Mouse (Mus musculus): Measurements from ENCODE around the gene Galr3. TPM values are rescaled to one million over a fixed set of nuclear protein-coding genes. Genes with fewer than 3 reads are reported as not detected.
A peak's percentile ranks its signal among the peaks of the same experiment; 100 is the strongest.

The Galr3 gene
- polyA plus RNA-seq, 1 experiment: not detected

GRCm38 (mm10) chr15:79075658-79076365, 34.1 kb downstream of the Galr3 start:
- TF ChIP-seq CTCF (IDR thresholded peaks at IDR 0.05; ENCODE audit: control insufficient read depth, insufficient read depth, low read length): no peak
- no peak for TF ChIP-seq POLR2A (IDR thresholded peaks at IDR 0.05; ENCODE audit: borderline replicate concordance, control insufficient read depth, low read depth, low read length)
- peak overlapping the region; percentile 93 for H3K4me3 ChIP-seq (replicated peaks; ENCODE audit: control insufficient read depth, low read depth, low read length)
- 26% methylated on average over 15 of the region's 15 CpGs for WGBS
- H3K4me1 ChIP-seq (ENCODE audit: control insufficient read depth, insufficient read depth, low read length): no peaks in the 10 kb centered on the region; the same call in 1 of the 2 replicates
- H3K27ac ChIP-seq (ENCODE audit: control insufficient read depth, insufficient read depth, low read depth, low read length, poor library complexity): 0 out of 2 replicates have a peak overlapping the region, but pooled peaks have one; percentile 9

GRCm38 (mm10) chr15:79079567-79079966, 37.9 kb downstream of the Galr3 start:
- H3K27ac ChIP-seq (ENCODE audit: control insufficient read depth, insufficient read depth, low read depth, low read length, poor library complexity): no peak overlapping the region
- H3K4me3 ChIP-seq (replicated peaks; ENCODE audit: control insufficient read depth, low read depth, low read length): no peak overlapping the region
- H3K4me1 ChIP-seq (ENCODE audit: control insufficient read depth, insufficient read depth, low read length): no peaks in the 10 kb centered on the region; the same call in 1 of the 2 replicates
- TF ChIP-seq POLR2A (IDR thresholded peaks at IDR 0.05; ENCODE audit: borderline replicate concordance, control insufficient read depth, low read depth, low read length) (no peak), CTCF (IDR thresholded peaks at IDR 0.05; ENCODE audit: control insufficient read depth, insufficient read depth, low read length) (no peak)
- WGBS: 95% methylated on average over 7 of the region's 7 CpGs

- 87% methylated on average over 6 of the region's 6 CpGs for WGBS
- TF ChIP-seq CTCF (IDR thresholded peaks at IDR 0.05; ENCODE audit: control insufficient read depth, insufficient read depth, low read length) (no peak), POLR2A (IDR thresholded peaks at IDR 0.05; ENCODE audit: borderline replicate concordance, control insufficient read depth, low read depth, low read length) (no peak)
- no peak overlapping the region for H3K27ac ChIP-seq (ENCODE audit: control insufficient read depth, insufficient read depth, low read depth, low read length, poor library complexity)
- no peaks in the 10 kb centered on the region for H3K4me1 ChIP-seq (ENCODE audit: control insufficient read depth, insufficient read depth, low read length)
- no peak overlapping the region for H3K4me3 ChIP-seq (replicated peaks; ENCODE audit: control insufficient read depth, low read depth, low read length)
These were observed 50.6 kb downstream of the Galr3 start for GRCm38 (mm10) chr15:79092284-79092683.

Other genes starting within 250 kb of the Galr3 start
- gene Card10, start 238.8 kb upstream of the Galr3 start, polyA plus RNA-seq (2011; ENCODE audit: insufficient read depth, insufficient read length, low replicate concordance, missing spikeins): 11.3 and 20.8 TPM in 2 replicates
- gene Cdc42ep1, start 199.3 kb upstream of the Galr3 start, polyA plus RNA-seq (2011; ENCODE audit: insufficient read depth, insufficient read length, low replicate concordance, missing spikeins): 6.6 and 9.4 TPM in 2 replicates
- not detected in 2 replicates for gene Lgals2, start 186.4 kb upstream of the Galr3 start, polyA plus RNA-seq (2011; ENCODE audit: insufficient read depth, insufficient read length, low replicate concordance, missing spikeins)
- gene Gga1, start 164.7 kb upstream of the Galr3 start, polyA plus RNA-seq (2011; ENCODE audit: insufficient read depth, insufficient read length, low replicate concordance, missing spikeins): 25.8 and 55.3 TPM in 2 replicates
- gene Gm49510, start 142.2 kb upstream of the Galr3 start, polyA plus RNA-seq (2011; ENCODE audit: insufficient read depth, insufficient read length, low replicate concordance, missing spikeins): not detected in 2 replicates
- gene Sh3bp1, start 142.1 kb upstream of the Galr3 start, polyA plus RNA-seq (2011; ENCODE audit: insufficient read depth, insufficient read length, low replicate concordance, missing spikeins): 18.9 and 63.2 TPM in 2 replicates
- gene Pdxp, start 128.0 kb upstream of the Galr3 start, polyA plus RNA-seq (2011; ENCODE audit: insufficient read depth, insufficient read length, low replicate concordance, missing spikeins): 5.7 and 8.0 TPM in 2 replicates
- 75.3 and 222 TPM in 2 replicates for gene Lgals1, start 115.2 kb upstream of the Galr3 start, polyA plus RNA-seq (2011; ENCODE audit: insufficient read depth, insufficient read length, low replicate concordance, missing spikeins)
- 14.6 and 30.5 TPM in 2 replicates for gene Nol12, start 107.0 kb upstream of the Galr3 start, polyA plus RNA-seq (2011; ENCODE audit: insufficient read depth, insufficient read length, low replicate concordance, missing spikeins)
- 17.0 and 32.9 TPM in 2 replicates for gene Triobp, start 94.2 kb upstream of the Galr3 start, polyA plus RNA-seq (2011; ENCODE audit: insufficient read depth, insufficient read length, low replicate concordance, missing spikeins)
- gene H1f0, start 13.4 kb upstream of the Galr3 start, polyA plus RNA-seq (2011; ENCODE audit: insufficient read depth, insufficient read length, low replicate concordance, missing spikeins): 30.4 and 32.4 TPM in 2 replicates
- 27.1 and 43.4 TPM in 2 replicates for gene Ankrd54, start 21.0 kb downstream of the Galr3 start, polyA plus RNA-seq (2011; ENCODE audit: insufficient read depth, insufficient read length, low replicate concordance, missing spikeins)
- gene Eif3l, start 33.3 kb downstream of the Galr3 start, polyA plus RNA-seq (2011; ENCODE audit: insufficient read depth, insufficient read length, low replicate concordance, missing spikeins): 60.7 and 112 TPM in 2 replicates
- gene Micall1, start 67.0 kb downstream of the Galr3 start, polyA plus RNA-seq (2011; ENCODE audit: insufficient read depth, insufficient read length, low replicate concordance, missing spikeins): 4.8 and 20.7 TPM in 2 replicates
- 72.8 and 74.0 TPM in 2 replicates for gene Polr2f, start 99.1 kb downstream of the Galr3 start, polyA plus RNA-seq (2011; ENCODE audit: insufficient read depth, insufficient read length, low replicate concordance, missing spikeins)
- gene 1700088E04Rik, start 99.4 kb downstream of the Galr3 start, polyA plus RNA-seq (2011; ENCODE audit: insufficient read depth, insufficient read length, low replicate concordance, missing spikeins): not detected in 2 replicates
- gene Sox10, start 123.4 kb downstream of the Galr3 start, polyA plus RNA-seq (2011; ENCODE audit: insufficient read depth, insufficient read length, low replicate concordance, missing spikeins): not detected in 2 replicates
- gene Pick1, start 187.3 kb downstream of the Galr3 start, polyA plus RNA-seq (2011; ENCODE audit: insufficient read depth, insufficient read length, low replicate concordance, missing spikeins): 6.2 and 13.6 TPM in 2 replicates
- gene Gm49486, start 187.5 kb downstream of the Galr3 start, polyA plus RNA-seq (2011; ENCODE audit: insufficient read depth, insufficient read length, low replicate concordance, missing spikeins): not detected in 2 replicates
- not detected in 2 replicates for gene Slc16a8, start 212.9 kb downstream of the Galr3 start, polyA plus RNA-seq (2011; ENCODE audit: insufficient read depth, insufficient read length, low replicate concordance, missing spikeins)
- not detected in 2 replicates for gene Baiap2l2, start 243.7 kb downstream of the Galr3 start, polyA plus RNA-seq (2011; ENCODE audit: insufficient read depth, insufficient read length, low replicate concordance, missing spikeins)

Data from bone marrow, adult 2 months (tissue).